Mouse (Mus musculus) urinary bladder, postnatal 4 days (tissue): ENCODE measurements around the gene Cd68.

Experiments
- DNase-seq, 2 experiments: peaks; one replicate each; pipeline ENCODE4 v3.0.0; 2021 to 2022; ENCODE audit warnings: low spot score in 2 of 2

The Cd68 gene

GRCm38 (mm10) chr11:69695046-69695360 is 29.1 kb upstream of the Cd68 start:
- no peak for DNase-seq

- no peak for DNase-seq
Observed at GRCm38 (mm10) chr11:69693421-69693965, 27.5 kb upstream of the Cd68 start.

GRCm38 (mm10) chr11:69692863-69693262 is 26.9 kb upstream of the Cd68 start:
- DNase-seq = no peak

- DNase-seq = no peak
Observed at GRCm38 (mm10) chr11:69692196-69692811, 26.4 kb upstream of the Cd68 start.

- no peak for DNase-seq
Observed at GRCm38 (mm10) chr11:69689891-69690290, 23.9 kb upstream of the Cd68 start.

- DNase-seq = no peak
Observed at GRCm38 (mm10) chr11:69687061-69687460, 21.1 kb upstream of the Cd68 start.

GRCm38 (mm10) chr11:69686377-69686776 is 20.4 kb upstream of the Cd68 start:
- peak; percentile 81 to 89 for DNase-seq

- peak; percentile 72 to 73 for DNase-seq
Observed at GRCm38 (mm10) chr11:69685526-69686148, 19.7 kb upstream of the Cd68 start, which contains the start of gene Tnfsf13. Gene Tnfsf13 (minus strand): TSS chr11:69685784.

- no peak for DNase-seq
Observed at GRCm38 (mm10) chr11:69684936-69685335, 19.0 kb upstream of the Cd68 start.

- no peak for DNase-seq
Observed at GRCm38 (mm10) chr11:69684128-69684745, 18.3 kb upstream of the Cd68 start.

- no peak for DNase-seq
Observed at GRCm38 (mm10) chr11:69683576-69683975, 17.6 kb upstream of the Cd68 start.

- DNase-seq = peak; percentile 86 to 93
Observed at GRCm38 (mm10) chr11:69682840-69683533, 17.0 kb upstream of the Cd68 start.

GRCm38 (mm10) chr11:69682209-69682839 is 16.4 kb upstream of the Cd68 start:
- DNase-seq = no peak

- DNase-seq = peak; percentile 95 to 97
Observed at GRCm38 (mm10) chr11:69681314-69682208, 15.6 kb upstream of the Cd68 start, which contains the start of gene Senp3. Gene Senp3 (minus strand): TSS chr11:69682084.

GRCm38 (mm10) chr11:69680136-69680855 is 14.3 kb upstream of the Cd68 start:
- no peak for DNase-seq

GRCm38 (mm10) chr11:69679144-69679543 is 13.2 kb upstream of the Cd68 start:
- no peak for DNase-seq

- peak; percentile 100 for DNase-seq
Observed at GRCm38 (mm10) chr11:69672211-69672706, 6.3 kb upstream of the Cd68 start, which contains the start of gene Eif4a1. Gene Eif4a1 (minus strand): TSS chr11:69672423.

GRCm38 (mm10) chr11:69671726-69672124 is 5.8 kb upstream of the Cd68 start:
- no peak for DNase-seq

GRCm38 (mm10) chr11:69670786-69671725 is 5.1 kb upstream of the Cd68 start:
- DNase-seq = peak; percentile 94 to 96
